Mouse (Mus musculus) bone marrow, adult 2 months (tissue): ENCODE measurements at regions not wholly inside any gene's neighbourhood (a gene's known extent, or its start where the extent isn't known, plus 50 kb on each side); places are given as distances from the start of the nearest gene placed in this dataset.
A peak's percentile ranks its signal among the peaks of the same experiment; 100 is the strongest.

Experiments
- H3K27ac ChIP-seq: fragments of 200-500 bp; 2 replicates; pipeline ENCODE4 v1.5.1; 2012; ENCODE audit warnings: low read depth, mild to moderate bottlenecking, control low read depth, inconsistent platforms, low read length; ENCODE audit not compliant: control insufficient read depth, poor library complexity, insufficient read depth
- H3K4me1 ChIP-seq: fragments of 200-500 bp; 2 replicates; pipeline ENCODE4 v1.6.1; 2011; ENCODE audit warnings: low read length; ENCODE audit not compliant: control insufficient read depth, insufficient read depth
- H3K4me3 ChIP-seq: fragments of 200-500 bp; replicated peaks from 2 replicates; pipeline ENCODE3; 2011; ENCODE audit warnings: mild to moderate bottlenecking, low read depth, low read length, control low read depth; ENCODE audit not compliant: control insufficient read depth
- CTCF ChIP-seq: fragments of 200-500 bp; IDR thresholded peaks from 2 replicates; pipeline ENCODE4 v1.5.1; 2011; ENCODE audit warnings: low read length, control low read depth; ENCODE audit not compliant: control insufficient read depth, insufficient read depth
- POLR2A ChIP-seq: fragments of 200-500 bp; IDR thresholded peaks from 2 replicates; pipeline ENCODE4 v1.6.1; 2011; ENCODE audit warnings: low read depth, mild to moderate bottlenecking, control low read depth, low read length, borderline replicate concordance; ENCODE audit not compliant: control insufficient read depth
- WGBS: fragments of 180-500 bp; shearing (Covaris S2); methylation state at CpG from one replicate; pipeline ENCODE4 v1.1.7; 2018; 5-methylcytosine and 5-hydroxymethylcytosine counted together

- WGBS, result 78% methylated on average over 3 of the region's 3 CpGs
- H3K4me3 ChIP-seq, result no peak overlapping the region
- H3K27ac ChIP-seq, result no peak overlapping the region
- TF ChIP-seq CTCF (no peak), POLR2A (no peak)
- no peaks in the 10 kb centered on the region for H3K4me1 ChIP-seq
Measured at GRCm38 (mm10) chr1:73844574-73844973, 279.7 kb downstream of the Tns1 start.

- TF ChIP-seq CTCF, result no peak
- TF ChIP-seq POLR2A, result no peak
- H3K4me1 ChIP-seq, result no peaks in the 10 kb centered on the region
- no peak overlapping the region for H3K27ac ChIP-seq
- 69% methylated on average over 2 of the region's 2 CpGs for WGBS
- no peak overlapping the region for H3K4me3 ChIP-seq
Measured at GRCm38 (mm10) chr1:73839351-73839750, 284.9 kb downstream of the Tns1 start.

GRCm38 (mm10) chr1:73836680-73837079, 287.6 kb downstream of the Tns1 start:
- Histone ChIP-seq H3K4me3 (no peak overlapping the region), H3K27ac (no peak overlapping the region), H3K4me1 (no peaks in the 10 kb centered on the region)
- TF ChIP-seq POLR2A, result no peak

- WGBS, result 51% methylated on average over 1 of the region's 1 CpGs
- no peak overlapping the region for H3K27ac ChIP-seq
Measured at GRCm38 (mm10) chr1:73834566-73834965, 289.7 kb downstream of the Tns1 start.

GRCm38 (mm10) chr1:73830486-73831132, 293.6 kb downstream of the Tns1 start:
- 77% methylated on average over 9 of the region's 9 CpGs for WGBS
- H3K4me1 ChIP-seq, result no peaks in the 10 kb centered on the region
- no peak for TF ChIP-seq CTCF
- no peak for TF ChIP-seq POLR2A

More at GRCm38 (mm10) chr1:73834566-73834965, 289.7 kb downstream of the Tns1 start:
- Histone ChIP-seq H3K4me1 (no peaks in the 10 kb centered on the region), H3K4me3 (no peak overlapping the region)
- no peak for TF ChIP-seq CTCF
- TF ChIP-seq POLR2A, result no peak

GRCm38 (mm10) chr1:73828996-73829395, 295.3 kb downstream of the Tns1 start:
- Histone ChIP-seq H3K27ac (no peak overlapping the region), H3K4me3 (no peak overlapping the region), H3K4me1 (no peaks in the 10 kb centered on the region)
- TF ChIP-seq POLR2A, result no peak
- TF ChIP-seq CTCF, result no peak
- 3% methylated on average over 10 of the region's 10 CpGs for WGBS

More at GRCm38 (mm10) chr1:73830486-73831132, 293.6 kb downstream of the Tns1 start:
- Histone ChIP-seq H3K27ac (no peak overlapping the region), H3K4me3 (no peak overlapping the region)

- TF ChIP-seq POLR2A, result no peak
- TF ChIP-seq CTCF, result peak; percentile 96
- Histone ChIP-seq H3K4me1 (no peaks in the 10 kb centered on the region), H3K4me3 (no peak overlapping the region), H3K27ac (no peak overlapping the region)
- WGBS, result 46% methylated on average over 15 of the region's 15 CpGs
Measured at GRCm38 (mm10) chr1:73826243-73826930, 297.9 kb downstream of the Tns1 start.

GRCm38 (mm10) chr1:73824406-73825184, 299.7 kb downstream of the Tns1 start:
- 59% methylated on average over 8 of the region's 8 CpGs for WGBS
- Histone ChIP-seq H3K27ac (no peak overlapping the region), H3K4me3 (no peak overlapping the region), H3K4me1 (no peaks in the 10 kb centered on the region)
- TF ChIP-seq POLR2A, result no peak
- TF ChIP-seq CTCF, result no peak
